Mouse (Mus musculus): ENCODE data around the gene Shmt2.

Shmt2 gene

GRCm38 (mm10) chr10:127476541-127476940 lies 45.7 kb downstream of the Shmt2 start:
- no peak for DNase-seq (ENCODE audit: low spot score)

GRCm38 (mm10) chr10:127475175-127475574 lies 47.1 kb downstream of the Shmt2 start:
- DNase-seq (ENCODE audit: low spot score): no peak

GRCm38 (mm10) chr10:127472722-127473121 lies 49.5 kb downstream of the Shmt2 start:
- DNase-seq (ENCODE audit: low spot score): no peak

- DNase-seq (ENCODE audit: low spot score): no peak
These were observed 50.8 kb downstream of the Shmt2 start for GRCm38 (mm10) chr10:127471281-127471988.
